Mouse (Mus musculus) mature B cell (primary cell): ENCODE data around the gene Myo7a.

Experiments
- in situ Hi-C: fragments of 300-500 bp; cut with MboI; formaldehyde crosslinking; loops from 2 replicates; pipeline ENCODE4 v1.14.3; 2019

Gene Myo7a

DNA sequence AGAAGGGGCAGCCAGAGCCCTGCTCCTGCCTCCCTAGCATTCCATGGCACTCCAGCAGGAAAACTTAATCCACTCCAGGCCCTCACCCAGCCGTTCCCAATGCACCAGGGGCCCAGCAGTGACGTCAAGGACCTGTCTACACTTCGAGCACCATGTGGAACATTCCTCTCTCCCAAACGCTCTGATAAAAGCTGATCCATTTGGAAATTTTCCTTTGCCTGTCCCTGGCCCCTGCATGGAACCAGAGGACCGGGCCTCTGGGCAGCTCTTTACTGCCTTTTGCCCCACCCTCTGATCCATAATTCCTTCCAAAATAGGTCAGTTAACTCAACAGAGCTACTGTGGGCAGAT lies 15.4 kb downstream of the Myo7a start:
- in situ Hi-C loops: loop anchor here (25.0 kb wide), 1 partner anchor 367 kb away; the partner anchor contains the start of gene Aqp11

DNA sequence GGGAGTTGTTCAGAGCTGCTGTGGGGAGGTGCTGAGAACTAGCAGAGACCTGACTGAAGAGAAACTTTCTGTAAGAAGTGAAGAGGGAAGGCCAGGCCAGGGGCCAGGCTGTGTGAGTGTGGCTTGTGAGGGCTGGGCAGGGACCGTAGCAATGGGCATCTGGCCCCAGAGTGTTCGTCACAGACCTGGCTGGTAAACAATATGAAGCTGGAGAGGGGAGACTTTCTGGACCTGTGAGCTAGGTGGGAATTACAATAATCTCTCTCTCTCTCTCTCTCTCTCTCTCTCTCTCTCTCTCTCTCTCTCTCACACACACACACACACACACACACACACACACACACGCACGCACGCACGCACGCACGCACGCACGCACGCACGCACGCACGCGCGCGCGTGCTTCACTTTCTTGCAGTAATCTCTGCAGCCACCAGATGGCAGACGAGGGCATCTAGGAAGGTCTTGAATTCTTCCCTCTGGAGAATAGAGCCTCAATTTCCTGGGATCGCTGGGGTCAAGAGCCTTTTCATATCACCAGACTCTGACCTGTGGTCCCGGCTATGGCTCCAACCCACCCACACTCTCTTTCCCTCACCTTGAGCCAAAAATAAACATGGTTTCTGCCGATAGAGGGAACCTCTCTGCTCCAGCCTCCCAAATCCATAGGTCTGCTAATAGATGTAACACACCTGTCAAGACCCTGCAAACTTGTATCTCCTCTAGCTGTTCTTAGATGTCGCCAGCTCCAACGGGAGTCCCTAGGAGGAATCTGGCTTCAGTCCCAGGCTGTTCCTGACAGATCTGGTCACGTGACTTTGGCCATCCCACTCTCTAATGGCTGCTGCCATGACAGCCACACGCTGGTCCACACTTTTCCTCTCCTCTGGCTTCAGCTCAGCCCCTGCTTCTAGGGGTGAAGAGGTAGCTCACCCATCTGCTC lies 16.1 kb downstream of the Myo7a start:
- in situ Hi-C loops: loop anchor here (25.0 kb wide), 1 partner anchor 366 kb away; the partner anchor contains the start of gene Aqp11

DNA sequence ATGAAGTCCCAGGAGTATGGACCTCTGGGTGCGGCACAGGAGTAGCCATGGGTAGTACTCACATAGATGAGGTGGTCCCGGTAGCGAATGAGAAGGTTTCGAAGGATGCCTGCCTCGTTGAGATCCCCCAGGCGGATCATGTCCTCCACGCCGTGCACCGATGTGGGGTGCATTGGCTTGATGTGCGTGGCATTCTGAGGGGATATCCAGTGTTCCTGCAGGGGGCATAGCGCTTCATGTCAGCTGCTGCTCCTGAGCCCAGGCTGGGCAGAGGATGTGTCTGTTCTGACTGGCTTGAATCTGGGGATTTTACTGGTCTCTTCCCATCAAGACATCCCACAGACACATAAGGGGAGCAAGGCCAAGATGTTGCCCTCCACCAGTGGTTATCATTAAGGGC lies 16.8 kb downstream of the Myo7a start:
- in situ Hi-C loops: loop anchor here (25.0 kb wide), 1 partner anchor 365 kb away; the partner anchor contains the start of gene Aqp11

DNA sequence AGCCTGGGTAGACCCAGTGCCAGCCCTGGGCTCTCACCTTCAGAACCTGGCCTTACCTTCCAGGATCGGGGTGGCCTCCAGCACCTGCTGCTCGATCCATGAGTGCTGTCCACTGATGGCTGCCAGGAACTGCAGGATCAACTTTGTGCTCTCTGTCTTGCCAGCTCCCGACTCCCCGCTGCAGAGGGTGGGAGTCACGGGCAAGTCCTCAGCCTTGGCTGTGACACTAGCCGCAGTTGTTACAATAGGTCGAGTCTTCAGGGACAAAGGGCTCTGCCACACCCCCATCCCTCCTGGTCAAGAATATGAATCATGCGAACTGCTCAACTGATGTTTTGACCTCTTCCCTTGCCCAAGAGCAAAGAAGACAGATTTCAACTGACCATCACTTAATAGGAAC lies 21.8 kb downstream of the Myo7a start:
- in situ Hi-C loops: no loop called here

DNA sequence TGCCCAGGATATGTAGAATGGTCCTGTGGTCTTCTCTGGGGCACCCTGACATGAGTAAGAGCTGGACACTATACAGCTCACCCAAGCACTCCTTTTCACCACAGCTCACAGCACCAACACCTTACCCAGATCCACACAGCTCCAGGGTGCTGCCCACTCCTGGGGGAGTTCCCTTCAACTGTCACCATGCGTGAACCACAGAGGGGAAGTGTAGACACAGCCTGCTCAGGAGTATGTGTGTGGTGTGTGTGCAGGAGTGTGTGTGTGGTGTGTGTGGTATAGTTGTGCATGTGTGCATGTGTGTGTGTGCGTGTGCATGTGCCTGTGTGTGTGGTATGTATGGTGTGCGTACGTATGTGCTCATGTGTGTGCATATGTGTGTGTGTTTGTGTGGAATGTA lies 23.5 kb downstream of the Myo7a start:
- in situ Hi-C loops: no loop called here

DNA sequence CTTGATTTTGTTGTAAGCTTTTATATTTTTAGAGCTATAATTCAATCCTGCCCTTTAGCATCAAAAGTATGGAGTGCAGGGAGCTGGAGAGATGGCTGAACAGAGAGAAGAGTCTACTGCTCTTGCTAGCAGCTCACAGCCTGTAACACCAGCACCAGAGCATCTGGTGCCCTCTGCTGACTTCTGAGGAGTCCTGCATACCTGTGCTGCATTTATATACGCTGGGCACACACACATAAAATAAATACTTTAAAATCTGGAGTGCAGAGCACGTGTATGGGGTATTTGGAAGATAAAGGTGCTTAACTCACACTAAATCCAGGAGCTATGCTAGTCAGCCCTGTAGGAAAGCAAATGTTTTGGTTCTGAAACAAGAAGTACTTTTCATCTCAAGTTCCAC lies 33.0 kb downstream of the Myo7a start:
- in situ Hi-C loops: no loop called here

DNA sequence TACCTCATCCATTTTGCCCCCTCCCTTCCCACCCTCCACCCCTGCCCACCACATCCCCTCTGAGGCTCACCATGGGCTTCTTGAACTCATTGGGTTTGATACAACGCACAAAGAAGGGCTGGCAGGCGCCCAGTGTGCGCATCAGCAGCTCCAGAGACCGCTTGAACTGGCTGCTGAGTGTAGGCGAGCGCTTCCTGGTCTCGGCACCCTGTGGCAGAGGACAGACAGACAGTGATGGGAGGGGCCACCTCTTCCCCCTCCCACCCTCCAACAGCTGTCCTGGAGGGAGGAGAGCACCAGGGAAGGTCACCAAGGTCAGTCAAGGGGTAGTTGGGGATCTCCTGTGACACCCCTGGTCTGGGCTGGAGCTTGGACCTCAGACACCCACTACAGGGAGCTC lies 34.0 kb downstream of the Myo7a start:
- in situ Hi-C loops: no loop called here

DNA sequence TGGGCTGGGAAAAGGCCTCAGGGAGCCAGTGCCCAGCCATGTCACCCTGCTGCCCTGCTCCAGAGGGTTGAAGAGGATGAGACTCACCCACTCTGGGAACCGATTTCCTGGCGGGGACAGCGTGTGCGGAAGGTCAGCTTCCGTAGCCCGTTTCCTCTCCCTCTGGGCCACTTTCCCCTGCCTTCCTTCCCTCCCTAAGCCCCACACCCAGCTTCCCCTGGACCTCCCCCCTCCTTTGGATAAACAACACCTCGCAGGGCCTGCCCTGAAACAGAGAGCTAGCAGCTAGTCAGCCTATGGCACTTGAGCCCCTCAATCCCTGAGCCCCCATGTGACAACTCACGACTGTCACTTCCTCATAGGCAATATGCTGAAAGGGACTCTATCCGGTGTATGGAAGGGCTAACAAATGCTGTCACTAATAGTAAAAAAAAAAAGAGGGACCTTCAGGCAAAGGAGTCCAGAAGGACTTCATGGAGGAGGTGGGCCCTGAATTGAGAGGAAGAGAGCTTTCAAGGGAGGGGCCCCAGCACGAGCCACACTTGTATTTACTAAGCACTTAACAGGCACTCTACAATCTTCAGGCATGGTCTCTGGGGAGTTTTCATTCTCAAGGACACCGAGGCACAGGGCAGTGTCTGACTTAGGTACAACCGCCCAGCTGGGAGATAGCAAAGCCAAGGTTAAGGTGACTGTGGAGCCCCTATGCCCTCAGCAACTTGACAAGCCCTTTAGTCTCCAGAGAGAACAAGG lies 34.6 kb downstream of the Myo7a start:
- in situ Hi-C loops: no loop called here

DNA sequence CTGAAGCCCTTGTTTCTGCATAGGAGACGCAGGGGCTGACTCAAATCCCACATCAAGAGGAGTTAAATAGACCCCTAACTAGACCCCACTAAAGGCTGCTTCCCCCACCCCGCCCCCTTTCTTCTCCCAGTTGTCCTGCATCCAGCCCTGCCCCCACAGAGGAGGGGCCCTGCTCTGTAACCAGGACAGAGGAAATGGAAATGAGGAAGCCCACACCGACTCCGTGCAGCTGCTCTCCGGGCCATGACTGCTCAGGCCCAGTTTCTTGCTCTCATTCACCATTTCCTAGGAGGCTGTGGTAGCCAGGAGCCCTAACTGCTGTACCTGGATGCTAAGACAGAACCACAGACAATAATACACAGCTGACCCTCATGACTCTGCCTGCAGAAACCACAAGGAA lies 36.9 kb downstream of the Myo7a start:
- in situ Hi-C loops: no loop called here

DNA sequence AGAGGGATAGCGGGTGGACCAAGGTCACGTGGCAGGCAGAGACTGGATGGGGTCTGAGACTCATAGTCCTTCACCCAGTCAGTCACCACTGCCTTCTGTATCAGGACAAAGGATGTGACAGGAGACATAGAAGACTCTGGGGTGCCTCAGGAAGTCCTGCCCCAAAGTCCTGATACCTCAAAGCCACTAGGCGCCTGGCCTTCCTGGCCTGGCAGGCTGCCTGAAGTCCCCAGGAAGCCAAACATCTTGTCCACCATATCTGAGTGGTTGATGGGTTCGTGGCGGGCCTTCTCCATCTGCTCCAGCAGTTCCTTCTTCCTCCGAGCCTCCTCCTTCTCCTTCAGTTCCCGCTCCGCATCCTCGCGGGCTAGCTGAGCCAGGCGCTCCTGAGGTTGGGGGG lies 41.9 kb downstream of the Myo7a start:
- in situ Hi-C loops: no loop called here

DNA sequence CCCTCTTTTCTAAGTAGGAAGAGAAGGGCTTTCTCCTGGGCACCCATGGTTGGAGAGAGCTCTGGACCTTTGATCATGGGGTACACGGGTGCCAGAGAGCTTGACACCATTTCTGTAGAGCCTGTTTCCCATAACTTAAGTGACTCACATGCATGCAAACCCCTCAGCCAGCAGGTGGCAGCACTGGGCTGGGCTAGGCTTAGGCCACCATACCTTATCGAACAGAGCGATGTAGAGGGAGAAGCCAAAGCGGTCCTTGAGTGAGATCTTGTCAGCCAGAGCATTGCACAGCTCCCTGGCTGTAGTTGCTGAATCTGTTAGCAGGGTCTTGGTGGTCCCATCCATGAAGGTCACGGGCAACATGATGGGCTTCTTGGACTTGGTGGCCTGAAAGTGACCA lies 47.7 kb downstream of the Myo7a start:
- in situ Hi-C loops: loop anchor here (5.0 kb wide), 1 partner anchor 46 kb away; the partner anchor contains the start of gene Myo7a

DNA sequence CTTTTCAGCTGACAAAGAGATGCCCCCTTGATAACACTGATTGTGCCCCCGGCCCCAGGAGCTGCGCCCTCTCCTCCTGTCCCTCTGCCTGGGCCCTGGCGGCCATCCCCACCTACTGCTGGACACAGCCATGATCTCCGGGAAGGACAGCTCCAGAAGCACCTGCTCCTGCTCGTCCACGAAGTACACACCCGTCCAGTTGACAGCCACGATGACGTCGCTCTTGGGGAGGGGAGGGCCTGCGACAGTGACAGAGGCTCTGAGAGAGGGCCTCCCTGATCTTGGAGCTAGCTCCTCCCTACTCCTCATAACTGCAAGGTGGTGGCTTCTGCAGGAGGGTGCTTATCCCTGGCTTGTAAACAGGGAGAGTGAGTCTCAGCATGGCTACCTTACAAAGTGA lies 53.1 kb downstream of the Myo7a start:
- in situ Hi-C loops: no loop called here

DNA sequence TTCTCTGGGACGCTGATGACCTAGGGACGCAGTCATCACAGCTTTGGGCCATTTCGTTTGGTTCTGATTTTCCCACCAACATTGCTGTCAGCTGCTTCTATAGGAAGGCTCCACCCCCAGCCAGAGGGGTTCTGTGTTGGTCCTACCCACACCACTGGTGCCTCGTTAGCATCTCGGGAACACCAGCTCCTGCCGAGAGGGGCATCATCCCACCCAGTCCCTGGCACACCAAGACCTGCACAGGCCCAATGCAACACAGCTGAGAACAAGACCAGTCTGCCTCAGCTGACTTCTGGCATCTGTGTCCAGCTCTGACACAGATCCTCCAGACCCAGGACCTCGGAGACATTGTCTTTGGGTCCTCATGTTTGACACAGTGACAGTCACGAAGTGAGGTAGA lies 64.4 kb downstream of the Myo7a start:
- in situ Hi-C loops: no loop called here

DNA sequence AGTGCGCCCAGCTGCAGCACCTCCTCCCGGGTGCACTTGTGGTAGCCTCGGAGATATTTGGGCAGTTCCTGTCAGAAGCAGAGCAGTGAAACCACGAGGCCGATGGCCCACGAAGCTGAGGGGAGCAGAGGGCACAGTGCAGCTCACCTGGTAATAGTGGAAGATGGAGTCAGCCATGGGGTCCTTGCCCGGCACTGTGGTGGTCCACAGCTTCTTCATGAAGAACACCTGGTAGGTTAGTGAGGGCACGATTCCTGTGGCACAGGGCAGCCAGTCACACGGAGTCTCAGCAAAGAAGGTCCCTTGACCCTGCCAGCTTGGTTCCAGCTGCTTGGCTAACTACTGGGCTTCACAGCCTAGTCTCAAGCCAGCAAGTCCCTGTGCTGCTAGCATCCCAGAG lies 64.9 kb downstream of the Myo7a start:
- in situ Hi-C loops: no loop called here

DNA sequence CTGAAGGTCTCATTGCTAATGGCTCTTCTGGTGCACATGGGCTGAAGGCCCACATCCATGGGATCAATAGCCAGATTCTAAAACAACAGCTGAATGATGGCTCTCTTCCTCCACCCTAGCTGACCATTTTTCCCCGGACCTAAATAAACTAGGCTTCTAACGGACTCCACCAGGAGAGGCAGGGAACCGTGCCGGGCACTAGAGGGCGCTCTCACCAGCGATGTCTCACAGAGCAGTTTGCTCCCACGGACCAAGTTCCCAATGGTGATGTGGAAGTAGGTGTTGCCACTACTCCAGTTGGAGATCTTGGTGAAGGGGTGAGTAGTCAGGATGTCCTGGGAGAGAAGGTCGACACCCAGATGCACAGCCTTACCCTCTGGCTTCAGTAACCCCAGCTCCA lies 67.3 kb downstream of the Myo7a start:
- in situ Hi-C loops: no loop called here

DNA sequence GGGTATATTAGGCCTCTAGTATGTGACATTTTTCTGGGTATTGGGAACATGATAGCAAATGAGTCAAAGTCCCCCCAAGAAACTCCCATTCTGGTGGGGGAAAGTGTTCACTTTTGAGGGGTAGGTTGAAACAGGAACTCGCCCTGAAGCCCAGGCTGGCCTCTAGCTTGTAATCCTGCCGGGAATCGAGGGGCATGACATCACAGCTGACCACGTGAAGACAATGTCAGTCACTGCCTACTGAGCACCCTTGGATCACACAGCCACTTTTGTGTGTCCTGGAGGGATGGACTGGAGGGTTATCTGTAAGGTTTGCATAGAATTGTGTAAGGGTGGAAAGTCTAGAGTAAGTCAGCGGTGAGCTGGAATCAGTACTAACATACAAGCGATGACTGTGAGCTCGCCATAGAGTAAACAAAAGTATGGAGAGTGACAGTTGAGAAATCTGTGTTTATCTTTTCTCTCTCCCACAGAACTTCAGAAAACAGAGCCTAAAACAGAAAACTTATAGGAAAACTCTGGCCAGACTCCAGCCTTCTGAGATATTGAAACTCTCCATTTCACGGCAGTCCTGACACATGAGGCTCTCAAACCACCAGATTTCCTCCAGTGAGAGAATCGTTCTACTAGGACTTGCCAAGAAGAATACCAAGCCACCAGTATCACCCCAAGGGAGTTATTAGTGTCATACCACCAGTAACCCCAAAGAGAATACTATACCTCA lies 71.1 kb downstream of the Myo7a start:
- in situ Hi-C loops: no loop called here

DNA sequence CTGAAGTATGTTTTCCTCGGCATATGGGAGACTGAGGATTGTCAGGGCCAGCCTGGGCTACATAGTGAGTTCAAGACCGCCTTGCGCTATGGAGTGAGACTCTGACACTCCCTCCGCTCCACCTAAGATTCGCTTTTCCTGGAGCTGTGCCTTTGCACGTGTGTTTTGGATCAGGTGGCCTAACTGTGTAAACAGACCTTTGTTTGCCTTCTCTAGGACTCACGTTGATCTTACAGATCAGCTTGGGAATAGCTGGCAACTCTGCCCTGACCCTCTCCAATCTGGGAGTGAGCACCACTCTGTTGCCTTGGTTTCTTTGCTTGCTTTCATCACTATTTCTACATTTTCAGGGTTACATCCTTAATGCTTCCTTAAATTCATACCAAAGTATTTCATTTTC lies 116.7 kb downstream of the Myo7a start:
- in situ Hi-C loops: no loop called here
